Mouse (Mus musculus) intestine, embryonic 15.5 days (tissue): ENCODE results near the gene 1700023F06Rik. TPM values are rescaled to one million over a fixed set of nuclear protein-coding genes. Genes with fewer than 3 reads are reported as not detected.
A peak's percentile ranks its signal among the peaks of the same experiment; 100 is the strongest.
"Not testable (repeated sequence)": the region's sequence is repeated elsewhere in the genome, so short reads cannot be mapped to it uniquely, and the experiment has no call there.

Source experiments
- ATAC-seq: fragments of 200-750 bp; cut with Nextera tagmentation; 2 replicates; pipeline ENCODE4 v1.8.0; 2017; ENCODE audit warnings: moderate TSS enrichment, moderate library complexity
- H3K27ac ChIP-seq: fragments of 300-500 bp; sonication (generic); 2 replicates; pipeline ENCODE4 v1.5.1; 2015; ENCODE audit warnings: mild to moderate bottlenecking, inconsistent platforms
- H3K27me3 ChIP-seq: fragments of 300-500 bp; sonication (generic); replicated peaks from 2 replicates; pipeline ENCODE4 v1.6.1; 2015; ENCODE audit warnings: inconsistent platforms
- H3K36me3 ChIP-seq: fragments of 300-500 bp; sonication (generic); 2 replicates; pipeline ENCODE4 v1.6.1; 2015; ENCODE audit warnings: inconsistent platforms
- H3K4me1 ChIP-seq: fragments of 300-500 bp; sonication (generic); replicated peaks from 2 replicates; pipeline ENCODE4 v1.6.1; 2015; ENCODE audit warnings: inconsistent platforms
- H3K4me2 ChIP-seq: fragments of 300-500 bp; sonication (generic); replicated peaks from 2 replicates; pipeline ENCODE4 v1.6.1; 2015; ENCODE audit warnings: mild to moderate bottlenecking, inconsistent platforms
- H3K4me3 ChIP-seq: fragments of 300-500 bp; sonication (generic); replicated peaks from 2 replicates; pipeline ENCODE4 v1.5.1; 2015; ENCODE audit warnings: inconsistent platforms
- H3K9ac ChIP-seq: fragments of 300-500 bp; sonication (generic); 2 replicates; pipeline ENCODE4 v1.6.1; 2015; ENCODE audit warnings: inconsistent platforms
- H3K9me3 ChIP-seq: fragments of 300-500 bp; sonication (generic); 2 replicates; pipeline ENCODE4 v1.6.1; 2016; ENCODE audit warnings: inconsistent platforms
- WGBS: fragments of 180-500 bp; shearing (Covaris S2); methylation state at CpG from one replicate; pipeline ENCODE4 v1.1.7; 2015; 5-methylcytosine and 5-hydroxymethylcytosine counted together
- polyA plus RNA-seq: library from polyadenylated mRNA; unstranded; fragments of >200 nt; fragmentation: Nextera tagmentation; extraction: Ambion mirVana; gene quantifications from 2 replicates; pipeline ENCODE4 v1.2.1, GENCODE M21; 2015

Gene 1700023F06Rik
- polyA plus RNA-seq, 1 experiment from 2014 or later: 1.0 TPM

- 74% methylated on average over 9 of the region's 9 CpGs for WGBS
- Histone ChIP-seq H3K4me3 (no peak overlapping the region), H3K27me3 (no peaks in the 10 kb centered on the region), H3K4me1 (peaks cover 11% of the 10 kb centered on the region; the same call in 1 of the 2 replicates), H3K9me3 (no peaks in the 10 kb centered on the region), H3K4me2 (no peak overlapping the region), H3K27ac (no peak overlapping the region), H3K9ac (no peak overlapping the region), H3K36me3 (peaks cover 12% of the 10 kb centered on the region)
- no peak for ATAC-seq
Observed at GRCm38 (mm10) chr11:103237757-103238156, 29.4 kb upstream of the 1700023F06Rik start.

DNA sequence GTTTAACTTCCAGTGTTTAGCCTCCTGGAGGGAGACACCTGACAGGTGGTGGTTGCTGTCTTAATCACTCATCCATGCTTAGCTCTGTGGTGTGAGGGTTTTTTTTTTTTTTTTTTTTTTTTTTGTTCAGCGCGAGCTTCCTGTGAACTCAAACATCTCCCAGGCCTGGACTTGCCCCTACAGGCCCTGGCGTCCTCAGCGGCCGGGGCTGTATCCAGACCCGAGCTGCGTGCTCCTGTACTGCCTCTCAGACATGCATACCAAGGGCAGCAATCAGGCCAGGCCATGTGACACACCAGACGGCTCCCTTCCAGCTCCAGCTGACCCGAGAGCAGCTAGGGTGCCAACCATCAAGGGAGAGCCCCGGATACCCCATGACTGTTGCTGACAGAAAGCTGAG lies 28.5 kb upstream of the 1700023F06Rik start:
- peaks cover 12% of the 10 kb centered on the region for H3K36me3 ChIP-seq
- 78% methylated on average over 10 of the region's 10 CpGs for WGBS
- H3K9ac ChIP-seq: no peak overlapping the region
- H3K4me1 ChIP-seq: peaks cover 11% of the 10 kb centered on the region; the same call in 1 of the 2 replicates
- no peaks in the 10 kb centered on the region for H3K27me3 ChIP-seq
- H3K4me2 ChIP-seq: no peak overlapping the region
- no peak overlapping the region for H3K4me3 ChIP-seq
- no peak for ATAC-seq
- no peak overlapping the region for H3K27ac ChIP-seq
- no peaks in the 10 kb centered on the region for H3K9me3 ChIP-seq

GRCm38 (mm10) chr11:103236431-103236830 lies 28.1 kb upstream of the 1700023F06Rik start:
- Histone ChIP-seq H3K4me2 (no peak overlapping the region), H3K27me3 (no peaks in the 10 kb centered on the region), H3K9me3 (no peaks in the 10 kb centered on the region), H3K9ac (no peak overlapping the region), H3K4me3 (no peak overlapping the region), H3K36me3 (peaks cover 12% of the 10 kb centered on the region), H3K27ac (no peak overlapping the region), H3K4me1 (peaks cover 11% of the 10 kb centered on the region; the same call in 1 of the 2 replicates)
- no peak for ATAC-seq
- 79% methylated on average over 6 of the region's 6 CpGs for WGBS

DNA sequence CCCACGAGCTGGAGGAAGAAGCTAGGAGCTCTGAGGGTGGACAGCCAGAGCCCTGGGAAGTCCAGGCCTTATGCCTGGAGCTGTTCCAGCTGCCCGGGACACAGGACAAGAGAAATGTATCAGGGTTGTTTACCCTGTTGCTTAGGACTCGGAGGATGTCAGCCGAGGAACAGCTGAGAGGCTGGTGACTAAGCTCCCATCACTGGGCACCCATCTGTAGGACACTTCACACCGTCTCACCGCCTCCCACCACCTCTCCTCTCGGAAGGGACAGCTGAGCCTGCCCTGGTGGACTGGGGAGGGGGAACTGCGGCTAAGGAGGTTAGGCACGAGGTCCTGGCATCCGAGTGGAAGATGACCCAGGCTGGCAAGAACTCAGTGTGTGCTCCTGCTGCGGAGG lies 27.3 kb upstream of the 1700023F06Rik start:
- peaks cover 18% of the 10 kb centered on the region for H3K36me3 ChIP-seq
- 50% methylated on average over 11 of the region's 11 CpGs for WGBS
- no peak for ATAC-seq

GRCm38 (mm10) chr11:103234447-103234846 lies 26.1 kb upstream of the 1700023F06Rik start:
- Histone ChIP-seq H3K4me2 (no peak overlapping the region), H3K9me3 (no peaks in the 10 kb centered on the region), H3K36me3 (peaks cover 19% of the 10 kb centered on the region), H3K4me3 (no peak overlapping the region), H3K27ac (no peak overlapping the region), H3K27me3 (no peaks in the 10 kb centered on the region), H3K4me1 (peaks cover 6% of the 10 kb centered on the region; the same call in 1 of the 2 replicates), H3K9ac (no peak overlapping the region)
- no peak for ATAC-seq
- 61% methylated on average over 1 of the region's 1 CpGs for WGBS

More for the DNA sequence above, 27.3 kb upstream of the 1700023F06Rik start:
- H3K27me3 ChIP-seq: no peaks in the 10 kb centered on the region
- peaks cover 9% of the 10 kb centered on the region; the same call in 1 of the 2 replicates for H3K4me1 ChIP-seq
- no peak overlapping the region for H3K4me2 ChIP-seq
- no peak overlapping the region for H3K4me3 ChIP-seq
- no peak overlapping the region for H3K9ac ChIP-seq
- H3K9me3 ChIP-seq: no peaks in the 10 kb centered on the region
- H3K27ac ChIP-seq: no peak overlapping the region

DNA sequence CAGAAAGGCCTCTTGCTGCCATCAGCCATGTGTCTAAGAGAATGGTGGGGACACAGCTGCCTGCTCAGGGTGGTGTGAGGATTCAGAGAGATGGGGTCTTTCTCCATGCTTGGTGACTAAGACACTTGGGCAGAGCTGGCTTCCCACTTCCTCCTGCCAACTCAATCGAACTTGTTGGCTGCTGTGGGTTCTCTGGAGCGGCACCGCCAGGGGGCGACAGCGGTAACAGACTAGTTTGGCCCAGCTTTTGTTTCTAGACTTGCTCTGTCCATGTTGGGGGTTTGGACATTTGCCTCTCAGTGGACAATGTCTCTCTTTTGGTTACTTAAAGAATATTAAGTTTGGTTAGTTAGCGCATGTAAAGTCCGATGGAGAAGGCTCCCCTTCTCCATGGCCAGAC lies 24.6 kb upstream of the 1700023F06Rik start:
- Histone ChIP-seq H3K9ac (no peak overlapping the region), H3K36me3 (peaks cover 10% of the 10 kb centered on the region), H3K4me1 (peaks cover 6% of the 10 kb centered on the region; the same call in 1 of the 2 replicates), H3K27ac (no peak overlapping the region), H3K4me2 (no peak overlapping the region), H3K27me3 (no peaks in the 10 kb centered on the region), H3K9me3 (no peaks in the 10 kb centered on the region), H3K4me3 (no peak overlapping the region)
- no peak for ATAC-seq
- WGBS: 38% methylated on average over 7 of the region's 7 CpGs

DNA sequence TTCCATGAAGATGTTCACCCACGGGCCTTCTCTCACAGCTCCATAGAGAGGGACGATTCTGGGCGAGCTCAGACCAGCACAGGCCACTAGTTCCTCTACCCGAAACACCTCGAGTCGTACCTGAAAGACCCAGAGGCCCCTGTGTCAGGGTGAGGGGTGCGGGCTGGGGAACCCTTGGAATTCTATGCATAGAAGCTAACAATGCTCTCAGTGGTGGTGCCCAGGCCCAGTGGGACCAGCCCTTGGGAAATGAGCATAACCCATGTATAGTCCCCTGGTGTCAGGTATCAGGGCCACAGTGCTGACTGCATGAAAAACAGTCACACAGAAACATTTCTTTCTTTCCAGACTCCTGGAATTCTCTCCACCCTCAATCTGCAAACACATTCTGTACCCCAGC lies 23.0 kb upstream of the 1700023F06Rik start:
- Histone ChIP-seq H3K9ac (no peak overlapping the region), H3K4me3 (no peak overlapping the region), H3K36me3 (peaks cover 16% of the 10 kb centered on the region), H3K27me3 (no peaks in the 10 kb centered on the region), H3K4me1 (peaks cover 9% of the 10 kb centered on the region; the same call in 1 of the 2 replicates), H3K4me2 (no peak overlapping the region), H3K27ac (no peak overlapping the region), H3K9me3 (no peaks in the 10 kb centered on the region)
- 95% methylated on average over 7 of the region's 7 CpGs for WGBS
- no peak for ATAC-seq

DNA sequence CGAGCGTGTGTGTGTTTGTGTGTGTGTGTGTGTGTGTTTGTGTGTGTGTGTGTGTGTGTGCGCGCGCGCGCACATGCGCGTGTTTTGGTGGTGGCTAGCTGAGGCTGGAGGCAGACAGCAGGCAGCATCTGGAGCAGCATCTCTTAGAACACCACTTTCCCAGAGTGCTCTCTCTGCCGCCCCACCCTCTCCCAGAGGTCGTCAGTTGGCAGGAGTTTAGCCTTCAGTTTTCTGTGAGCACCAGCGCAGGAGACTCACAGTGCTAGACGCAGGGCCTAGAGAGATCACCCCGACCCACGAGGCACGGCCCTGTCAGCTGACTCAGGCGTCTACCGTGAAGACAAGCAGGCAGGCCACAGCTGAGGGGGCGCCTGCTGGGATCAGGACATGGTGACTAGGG lies 22.3 kb upstream of the 1700023F06Rik start:
- Histone ChIP-seq H3K4me1 (peaks cover 5% of the 10 kb centered on the region; the same call in 1 of the 2 replicates), H3K36me3 (peaks cover 16% of the 10 kb centered on the region), H3K27me3 (no peaks in the 10 kb centered on the region), H3K4me3 (no peak overlapping the region), H3K4me2 (no peak overlapping the region), H3K9me3 (no peaks in the 10 kb centered on the region), H3K27ac (no peak overlapping the region), H3K9ac (no peak overlapping the region)
- ATAC-seq: no peak
- WGBS: 86% methylated on average over 19 of the region's 19 CpGs

DNA sequence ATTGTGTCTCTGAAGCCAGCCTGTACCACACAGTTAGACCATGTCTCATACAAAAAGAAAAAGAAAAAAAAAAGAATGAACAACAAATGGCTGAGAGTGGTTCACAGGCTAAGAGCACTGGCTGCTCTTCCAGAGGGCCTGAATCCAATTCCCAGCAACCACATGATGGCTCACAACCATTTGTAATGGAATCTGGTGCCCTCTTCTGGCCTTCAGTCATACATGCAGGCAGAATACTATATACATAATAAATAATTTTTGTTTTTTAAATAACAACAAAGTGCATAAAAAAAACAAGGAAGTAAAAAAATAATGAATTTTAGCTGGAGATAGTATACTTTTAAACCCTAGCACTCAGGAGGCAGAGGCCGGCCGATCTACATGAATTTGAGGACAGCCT lies 21.2 kb upstream of the 1700023F06Rik start:
- no peak overlapping the region for H3K9ac ChIP-seq
- no peaks in the 10 kb centered on the region for H3K27me3 ChIP-seq
- H3K4me1 ChIP-seq: peaks cover 4% of the 10 kb centered on the region; the same call in 1 of the 2 replicates
- H3K4me2 ChIP-seq: no peak overlapping the region
- no peak overlapping the region for H3K4me3 ChIP-seq
- no peak overlapping the region for H3K27ac ChIP-seq
- ATAC-seq: no peak
- 94% methylated on average over 2 of the region's 2 CpGs for WGBS
- H3K9me3 ChIP-seq: no peaks in the 10 kb centered on the region
- peaks cover 16% of the 10 kb centered on the region for H3K36me3 ChIP-seq

DNA sequence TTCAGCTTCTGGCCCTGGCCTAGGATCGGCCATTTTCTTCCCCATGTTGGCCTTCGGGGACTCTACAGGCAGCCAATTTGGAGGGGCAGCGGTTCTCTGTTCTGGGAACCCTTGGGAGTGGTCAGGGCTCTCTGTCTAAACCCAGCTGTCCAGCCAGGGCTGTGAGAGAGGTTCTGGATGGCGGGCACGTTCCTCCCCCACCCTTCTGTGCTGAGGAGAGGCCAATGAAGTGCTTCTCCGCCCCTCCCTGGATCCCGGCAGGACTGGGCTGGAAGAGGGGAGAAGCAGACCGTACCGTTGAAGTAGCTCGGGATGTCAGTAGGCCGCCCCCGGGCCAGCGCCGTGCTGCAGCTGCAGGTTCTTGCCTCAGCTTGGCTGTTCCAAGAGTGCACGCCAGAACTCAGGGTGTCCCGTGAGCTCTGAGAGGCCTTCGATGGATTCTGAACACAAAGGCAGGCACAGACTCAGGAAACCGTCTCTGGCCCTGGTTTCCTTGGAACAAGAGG lies 15.6 kb upstream of the 1700023F06Rik start:
- H3K9me3 ChIP-seq: no peaks in the 10 kb centered on the region
- no peaks in the 10 kb centered on the region for H3K27me3 ChIP-seq
- H3K9ac ChIP-seq: no peak overlapping the region
- H3K27ac ChIP-seq: no peak overlapping the region
- H3K4me1 ChIP-seq: peaks cover 11% of the 10 kb centered on the region; the same call in 1 of the 2 replicates
- ATAC-seq: no peak
- no peak overlapping the region for H3K4me2 ChIP-seq
- 74% methylated on average over 18 of the region's 18 CpGs for WGBS
- no peak overlapping the region for H3K4me3 ChIP-seq
- peaks cover 21% of the 10 kb centered on the region; the same call in 1 of the 2 replicates for H3K36me3 ChIP-seq

DNA sequence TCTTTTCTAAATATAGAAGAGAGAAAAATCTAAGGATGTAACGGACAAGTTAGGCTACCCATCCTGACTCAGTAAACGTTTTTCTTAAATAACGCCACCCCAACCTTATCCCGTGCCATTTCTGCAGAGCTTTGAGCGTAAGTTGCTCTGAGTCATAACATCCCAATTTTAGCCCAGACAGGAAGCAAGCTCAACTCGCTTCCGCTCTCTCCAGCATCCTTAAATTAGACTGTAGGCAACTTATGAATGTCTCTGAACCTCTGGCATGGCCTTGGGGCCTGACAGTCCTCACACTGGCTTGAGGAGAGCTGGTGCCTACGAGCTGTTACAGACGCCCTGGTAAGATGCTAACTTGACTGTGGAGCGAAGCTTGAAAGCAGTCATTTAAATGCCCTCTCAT lies 15.1 kb upstream of the 1700023F06Rik start:
- Histone ChIP-seq H3K27ac (no peak overlapping the region), H3K27me3 (no peaks in the 10 kb centered on the region), H3K9ac (no peak overlapping the region), H3K4me1 (peaks cover 14% of the 10 kb centered on the region), H3K4me2 (no peak overlapping the region), H3K9me3 (no peaks in the 10 kb centered on the region), H3K4me3 (no peak overlapping the region), H3K36me3 (peaks cover 21% of the 10 kb centered on the region; the same call in 1 of the 2 replicates)
- no peak for ATAC-seq
- 80% methylated on average over 10 of the region's 10 CpGs for WGBS

GRCm38 (mm10) chr11:103222718-103223117 lies 14.4 kb upstream of the 1700023F06Rik start:
- Histone ChIP-seq H3K4me1 (peaks cover 19% of the 10 kb centered on the region), H3K36me3 (peaks cover 21% of the 10 kb centered on the region; the same call in 1 of the 2 replicates)
- ATAC-seq, H3K9ac ChIP-seq, H3K27ac ChIP-seq, H3K27me3 ChIP-seq, H3K4me3 ChIP-seq, H3K9me3 ChIP-seq, H3K4me2 ChIP-seq: not testable (repeated sequence)
- 84% methylated on average over 4 of the region's 4 CpGs for WGBS

DNA sequence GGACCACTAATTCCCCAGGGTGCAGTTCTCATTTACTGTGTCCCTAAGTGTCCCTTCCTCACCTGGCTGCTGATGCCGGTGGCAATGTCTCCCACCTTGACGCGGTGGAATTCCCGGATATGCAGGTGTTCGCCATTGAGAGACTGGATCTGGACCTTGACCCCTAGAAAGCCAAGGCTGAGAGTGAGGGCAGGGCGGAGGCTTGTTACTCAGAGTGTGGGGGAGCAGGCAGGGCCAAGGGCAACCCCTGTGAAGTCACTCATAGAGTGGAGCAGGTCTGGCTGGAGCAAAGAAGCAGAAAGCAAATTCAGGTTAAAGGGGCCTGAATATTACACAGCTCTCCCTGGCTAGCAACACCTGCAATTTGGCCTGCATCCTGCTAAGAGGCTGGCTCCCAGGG lies 13.1 kb upstream of the 1700023F06Rik start:
- Histone ChIP-seq H3K27ac (peak overlapping the region; percentile 19; the same call in 1 of the 2 replicates), H3K27me3 (no peaks in the 10 kb centered on the region), H3K4me2 (peak overlapping the region; percentile 26; the same call in 1 of the 2 replicates), H3K9ac (no peak overlapping the region), H3K4me1 (peaks cover 17% of the 10 kb centered on the region), H3K4me3 (no peak overlapping the region), H3K36me3 (peaks cover 15% of the 10 kb centered on the region; the same call in 1 of the 2 replicates), H3K9me3 (no peaks in the 10 kb centered on the region)
- 59% methylated on average over 6 of the region's 6 CpGs for WGBS
- peak; percentile 84 for ATAC-seq
